Mouse (Mus musculus) lung, adult 2 months (tissue): Measurements from ENCODE around the gene Gstt1.
A peak's percentile ranks its signal among the peaks of the same experiment; 100 is the strongest.

Experiments used
- CTCF ChIP-seq: fragments of 200-500 bp; IDR thresholded peaks from 2 replicates; pipeline ENCODE4 v1.5.1; 2011; ENCODE audit warnings: mild to moderate bottlenecking, low read length, control low read depth; ENCODE audit not compliant: insufficient read depth
- POLR2A ChIP-seq: fragments of 200-500 bp; IDR thresholded peaks from 2 replicates; pipeline ENCODE4 v1.6.1; 2011; ENCODE audit warnings: low read depth, mild to moderate bottlenecking, control low read depth, low read length, borderline replicate concordance; ENCODE audit errors: extremely low read depth

- TF ChIP-seq CTCF (no peak), POLR2A (peak; percentile 58; the same call in 1 of the 2 replicates)
These were observed at the start of gene Gstt1 for GRCm38 (mm10) chr10:75798176-75798696.
